Mouse (Mus musculus) left cerebral cortex, adult 2 months (tissue): ENCODE measurements around the gene Foxn3. TPM values are rescaled to one million over a fixed set of nuclear protein-coding genes. Genes with fewer than 3 reads are reported as not detected.
A peak's percentile ranks its signal among the peaks of the same experiment; 100 is the strongest.

Source experiments
- DNase-seq, 2 experiments: peaks; one replicate each; pipeline ENCODE4 v3.0.0; 2021 to 2022; ENCODE audit warnings: low spot score in 2 of 2, mixed read lengths in 1 of 2; ENCODE audit errors: extremely low spot score in 1 of 2
- H3K27ac ChIP-seq: fragments of 200-600 bp; 2 replicates; pipeline ENCODE4 v1.8.1; 2022
- H3K4me3 ChIP-seq: fragments of 200-600 bp; 2 replicates; pipeline ENCODE4 v1.8.1; 2022
- CTCF ChIP-seq: fragments of 200-600 bp; IDR thresholded peaks from 2 replicates; pipeline ENCODE4 v1.8.1; 2022; ENCODE audit warnings: antibody characterized with exemption, mild to moderate bottlenecking, moderate library complexity
- intact Hi-C: fragments of 180-260 bp; cut with DNase I; formaldehyde crosslinking; loops from one replicate; pipeline ENCODE4 v1.15.1; 2025
- total RNA-seq, 2 experiments: library from RNA; stranded (reverse); gene quantifications; 2 replicates each; pipeline ENCODE4 v1.2.3; 2021

Foxn3 gene
- total RNA-seq, 2 experiments from 2014 or later, result 52.4 to 57.4 TPM

GRCm38 (mm10) chr12:99471431-99471830 is 92.0 kb downstream of the Foxn3 start:
- TF ChIP-seq CTCF, result no peak
- H3K27ac ChIP-seq, result no peak overlapping the region
- intact Hi-C loops, result no loop called here
- no peak for DNase-seq
- H3K4me3 ChIP-seq, result no peak overlapping the region

- no peak for TF ChIP-seq CTCF
- intact Hi-C loops, result no loop called here
- peak overlapping the region; percentile 11; the same call in 1 of the 2 replicates for H3K4me3 ChIP-seq
- peak overlapping the region; percentile 19; the same call in 1 of the 2 replicates for H3K27ac ChIP-seq
- no peak for DNase-seq
Measured at GRCm38 (mm10) chr12:99467884-99468311, 95.5 kb downstream of the Foxn3 start.

- no peak for TF ChIP-seq CTCF
- intact Hi-C loops, result no loop called here
- no peak for DNase-seq
- H3K4me3 ChIP-seq, result no peak overlapping the region; the same call in 1 of the 2 replicates
- H3K27ac ChIP-seq, result peak overlapping the region; percentile 19; the same call in 1 of the 2 replicates
Measured at GRCm38 (mm10) chr12:99467256-99467883, 96.0 kb downstream of the Foxn3 start.

GRCm38 (mm10) chr12:99466426-99466825 is 97.0 kb downstream of the Foxn3 start:
- no peak for DNase-seq
- TF ChIP-seq CTCF, result no peak
- Histone ChIP-seq H3K4me3 (no peak overlapping the region), H3K27ac (no peak overlapping the region)
- intact Hi-C loops, result no loop called here

- DNase-seq, result no peak
- intact Hi-C loops, result no loop called here
- TF ChIP-seq CTCF, result no peak
- H3K27ac ChIP-seq, result no peak overlapping the region
- no peak overlapping the region for H3K4me3 ChIP-seq
Measured at GRCm38 (mm10) chr12:99464291-99464690, 99.1 kb downstream of the Foxn3 start.

GRCm38 (mm10) chr12:99462846-99463245 is 100.5 kb downstream of the Foxn3 start:
- H3K4me3 ChIP-seq, result no peak overlapping the region
- TF ChIP-seq CTCF, result no peak
- H3K27ac ChIP-seq, result no peak overlapping the region
- no peak for DNase-seq
- intact Hi-C loops, result no loop called here

- no peak for TF ChIP-seq CTCF
- Histone ChIP-seq H3K4me3 (no peak overlapping the region), H3K27ac (no peak overlapping the region)
- intact Hi-C loops, result no loop called here
- DNase-seq, result no peak
Measured at GRCm38 (mm10) chr12:99462302-99462701, 101.1 kb downstream of the Foxn3 start.

GRCm38 (mm10) chr12:99457521-99458205 is 105.7 kb downstream of the Foxn3 start:
- intact Hi-C loops, result no loop called here
- Histone ChIP-seq H3K4me3 (peak overlapping the region; percentile 29), H3K27ac (no peak overlapping the region)
- TF ChIP-seq CTCF, result no peak
- DNase-seq, result no peak

GRCm38 (mm10) chr12:99455580-99455979 is 107.8 kb downstream of the Foxn3 start:
- TF ChIP-seq CTCF, result no peak
- Histone ChIP-seq H3K27ac (no peak overlapping the region), H3K4me3 (no peak overlapping the region)
- no peak for DNase-seq
- intact Hi-C loops, result no loop called here

GRCm38 (mm10) chr12:99454394-99454793 is 109.0 kb downstream of the Foxn3 start:
- no peak overlapping the region for H3K4me3 ChIP-seq
- TF ChIP-seq CTCF, result no peak
- intact Hi-C loops, result no loop called here
- H3K27ac ChIP-seq, result no peak overlapping the region
- DNase-seq, result no peak

GRCm38 (mm10) chr12:99453797-99454196 is 109.6 kb downstream of the Foxn3 start:
- intact Hi-C loops, result no loop called here
- Histone ChIP-seq H3K4me3 (no peak overlapping the region), H3K27ac (no peak overlapping the region)
- TF ChIP-seq CTCF, result no peak
- DNase-seq, result no peak

GRCm38 (mm10) chr12:99450076-99450475 is 113.3 kb downstream of the Foxn3 start:
- no peak for DNase-seq
- Histone ChIP-seq H3K4me3 (no peak overlapping the region), H3K27ac (no peak overlapping the region)
- intact Hi-C loops, result no loop called here
- TF ChIP-seq CTCF, result no peak

- no peak for TF ChIP-seq CTCF
- Histone ChIP-seq H3K4me3 (no peak overlapping the region), H3K27ac (no peak overlapping the region)
- intact Hi-C loops, result no loop called here
- DNase-seq, result no peak
Measured at GRCm38 (mm10) chr12:99447791-99448190, 115.6 kb downstream of the Foxn3 start.
